Mouse (Mus musculus): ENCODE measurements around the gene Grm4. TPM values are rescaled to one million over a fixed set of nuclear protein-coding genes. Genes with fewer than 3 reads are reported as not detected.

Grm4 gene
- total RNA-seq, 2 experiments from 2014 or later: 0.11 to 0.44 TPM

DNA sequence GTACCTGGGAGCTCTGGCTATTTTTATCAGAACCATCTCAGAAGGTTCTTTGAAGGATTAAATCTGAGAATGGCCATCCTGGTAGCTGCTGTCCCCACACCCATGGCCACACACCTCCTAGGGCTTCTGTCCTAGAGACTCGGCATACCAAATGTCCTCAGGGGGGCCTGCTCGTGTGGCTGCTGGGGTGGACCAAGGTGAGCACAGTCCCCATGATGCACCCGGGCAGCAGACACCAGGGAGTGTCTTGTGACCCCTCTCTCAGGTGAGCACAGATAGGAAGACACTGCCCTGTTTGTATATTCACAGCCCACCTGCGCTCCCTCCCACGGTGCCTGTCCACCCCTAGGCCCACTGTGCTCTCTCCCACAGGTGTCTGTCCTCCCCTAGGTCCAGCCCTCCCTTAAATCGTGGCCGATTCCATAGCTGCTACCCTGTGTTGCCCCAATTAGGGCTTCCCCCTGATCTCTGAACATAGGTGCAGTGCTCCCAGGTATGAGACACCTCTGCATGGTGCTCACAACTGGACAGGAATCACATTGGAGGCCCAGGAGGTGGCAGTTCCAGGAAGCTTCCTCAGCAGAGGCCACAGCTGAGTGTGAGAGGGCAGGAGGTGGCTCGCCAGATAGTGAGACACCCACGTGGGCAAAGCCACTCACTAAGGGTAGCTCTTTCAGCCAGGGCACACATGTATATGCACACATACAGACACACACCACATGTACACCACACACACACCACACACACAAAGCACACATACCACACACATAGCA lies 66.0 kb downstream of the Grm4 start:
- DNase-seq (ENCODE audit: low spot score): no peak
- intact Hi-C loops (cut with DNase I): no loop called here

DNA sequence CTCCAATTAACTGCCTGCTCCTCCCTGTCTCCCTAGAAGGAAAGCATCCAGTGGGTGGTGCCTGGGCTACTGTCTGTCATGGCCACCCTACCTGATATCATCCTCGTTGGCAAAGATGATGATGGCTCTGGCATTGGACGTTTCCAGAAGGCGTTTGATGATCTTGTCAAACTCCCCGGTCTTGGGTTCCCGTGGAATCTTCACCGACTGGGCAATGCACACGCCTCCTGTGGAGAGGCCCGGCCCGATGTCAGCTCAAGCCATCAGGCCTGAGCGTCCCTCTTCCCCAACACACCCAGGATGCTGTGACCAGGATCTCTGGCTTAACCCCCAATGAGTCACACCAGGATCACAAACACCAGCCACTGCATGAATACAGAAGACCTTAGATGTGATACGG lies 66.8 kb downstream of the Grm4 start:
- intact Hi-C loops (cut with DNase I): no loop called here
- no peak for DNase-seq (ENCODE audit: low spot score)

DNA sequence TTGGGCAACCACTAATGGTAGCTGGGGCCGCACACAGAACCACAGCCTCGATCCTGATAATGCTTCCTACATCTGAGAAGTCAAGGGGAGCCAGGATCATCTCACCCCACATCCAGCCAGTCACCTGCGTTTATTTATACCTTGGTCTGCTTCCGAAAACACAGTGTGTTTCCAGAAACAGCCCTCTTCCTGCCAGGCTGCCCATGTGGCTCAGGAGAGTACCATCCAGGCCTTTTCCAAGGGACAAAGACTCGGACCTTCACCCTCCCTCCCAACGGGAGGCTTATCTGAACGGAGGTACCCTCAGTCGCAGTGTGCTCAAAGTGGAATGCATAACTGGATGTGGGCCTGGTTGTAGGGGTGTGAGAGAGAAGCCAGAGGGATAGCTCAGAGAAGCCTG lies 68.2 kb downstream of the Grm4 start:
- DNase-seq (ENCODE audit: low spot score): no peak
- intact Hi-C loops (cut with DNase I): no loop called here

DNA sequence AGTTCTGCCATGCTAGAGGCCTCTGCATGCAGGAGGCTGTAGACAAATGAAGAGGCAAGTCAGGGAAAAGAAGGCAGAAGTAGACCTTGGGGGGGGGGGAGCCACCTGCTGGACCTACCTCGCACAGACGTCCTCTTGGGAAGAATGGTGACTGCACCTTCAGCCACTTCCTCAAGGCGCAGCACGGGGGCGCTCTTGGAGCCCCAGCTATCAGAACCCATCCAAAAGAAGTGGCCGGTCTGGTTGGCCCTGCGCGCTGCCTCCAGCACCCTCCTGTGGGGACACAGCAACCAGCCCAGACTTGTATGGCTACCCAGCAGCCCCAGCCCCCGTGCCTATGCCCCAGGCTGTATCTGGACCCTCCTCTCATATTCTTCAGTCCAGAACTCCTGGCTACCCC lies 69.4 kb downstream of the Grm4 start:
- no peak for DNase-seq (ENCODE audit: low spot score)
- intact Hi-C loops (cut with DNase I): no loop called here

DNA sequence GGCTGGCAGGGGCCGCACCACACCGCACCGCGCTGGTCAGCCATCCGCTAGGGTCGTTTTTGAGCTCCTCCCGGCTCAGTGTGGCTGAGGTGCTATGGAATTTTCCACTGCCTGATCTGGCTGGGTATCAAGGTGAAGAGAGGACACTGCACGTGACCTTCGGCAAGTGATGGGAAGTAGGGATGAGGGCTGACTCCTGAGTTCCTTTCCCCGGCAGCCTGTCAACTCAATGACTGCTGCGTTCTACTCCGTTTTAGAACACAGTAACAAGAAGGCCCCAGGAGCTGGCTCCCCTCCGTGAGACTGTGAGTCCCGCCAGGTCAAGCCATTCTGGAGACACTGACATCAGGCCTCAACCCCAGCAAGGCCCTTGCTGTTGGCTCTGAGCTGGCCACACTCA lies 70.0 kb downstream of the Grm4 start:
- intact Hi-C loops (cut with DNase I): no loop called here
- no peak for DNase-seq (ENCODE audit: low spot score)

DNA sequence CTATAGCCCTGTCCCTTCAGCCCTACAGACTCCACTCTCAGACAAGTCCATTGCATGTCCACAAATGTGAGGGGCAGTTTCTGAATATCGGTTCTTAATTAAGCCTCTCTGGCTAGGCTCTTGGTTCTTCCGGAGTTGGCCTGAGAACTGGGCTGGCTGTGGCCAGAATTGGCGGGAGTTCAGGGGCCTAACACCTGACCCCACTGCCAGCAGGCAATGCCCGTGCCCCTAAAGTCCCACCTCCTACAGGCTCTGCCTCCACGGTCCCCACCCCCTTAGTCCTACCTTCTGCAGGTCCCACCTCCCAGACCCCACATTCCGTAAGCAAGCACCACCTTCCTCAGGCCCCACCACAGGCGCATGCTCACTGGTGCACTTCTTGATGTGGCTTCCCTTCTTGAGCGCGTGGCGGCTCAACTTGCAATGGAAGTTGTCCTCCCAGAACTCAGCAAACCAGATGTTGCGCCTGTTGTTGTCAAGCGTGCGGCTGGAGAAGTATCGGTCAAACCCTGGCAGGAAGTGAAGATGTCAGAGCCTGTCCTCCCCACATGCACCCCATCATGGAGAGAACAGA lies 71.4 kb downstream of the Grm4 start:
- intact Hi-C loops (cut with DNase I): no loop called here

DNA sequence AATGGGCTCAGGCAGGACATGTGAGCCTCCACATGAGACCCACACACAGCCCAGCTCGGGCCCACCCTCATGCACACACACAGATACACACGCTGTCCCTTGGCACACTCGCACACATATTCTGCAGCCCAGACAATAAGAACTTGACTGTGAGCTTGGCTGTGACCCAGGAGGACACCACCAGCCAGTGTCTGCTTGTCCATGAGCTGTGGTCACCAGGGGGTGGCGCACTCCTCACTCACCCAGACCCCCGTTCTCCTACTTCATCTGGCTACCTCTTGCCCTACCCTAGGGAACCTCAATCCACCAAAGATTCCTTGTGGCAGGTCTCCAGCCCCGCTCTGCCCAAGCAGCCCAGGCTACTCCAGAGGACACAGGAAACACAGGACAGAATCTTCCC lies 72.5 kb downstream of the Grm4 start:
- no peak for DNase-seq (ENCODE audit: low spot score)
- intact Hi-C loops (cut with DNase I): no loop called here

More for the DNA sequence above, 71.4 kb downstream of the Grm4 start:
- no peak for DNase-seq (ENCODE audit: low spot score)

DNA sequence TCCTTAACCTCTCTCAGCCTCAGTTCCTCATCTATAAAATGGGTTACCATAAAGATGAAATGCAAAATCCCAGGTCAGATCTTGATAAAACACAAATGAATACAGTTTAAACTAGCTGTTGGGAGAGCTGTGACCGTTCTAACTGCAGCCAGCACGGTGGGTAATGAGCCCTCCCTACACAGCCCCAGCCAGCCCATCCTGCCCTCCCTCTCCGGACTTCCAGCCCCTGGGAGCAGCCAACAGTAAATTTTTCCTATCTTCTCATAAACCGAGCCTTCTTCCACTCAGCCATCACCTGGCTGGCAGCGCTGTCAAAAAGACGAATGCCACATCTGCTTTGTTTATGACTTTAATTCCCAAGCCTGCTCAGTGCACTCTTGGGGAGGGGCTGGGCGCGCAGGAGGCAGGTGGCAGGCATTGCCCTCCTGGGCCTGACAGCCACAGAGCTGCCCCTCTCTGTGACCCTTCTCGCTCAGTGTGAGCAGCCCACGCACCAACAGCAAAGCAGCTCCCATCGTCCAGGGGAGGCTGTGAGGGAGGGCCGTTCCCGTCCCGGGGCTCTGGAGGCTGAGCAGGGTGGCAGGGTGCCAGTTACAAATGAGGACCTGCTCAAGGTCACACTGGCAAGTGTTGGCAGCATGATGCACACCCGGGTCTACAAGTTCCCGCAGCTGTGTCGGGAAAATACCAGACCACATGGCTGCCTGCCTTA lies 75.7 kb downstream of the Grm4 start:
- intact Hi-C loops (cut with DNase I): no loop called here
- no peak for DNase-seq (ENCODE audit: low spot score)

DNA sequence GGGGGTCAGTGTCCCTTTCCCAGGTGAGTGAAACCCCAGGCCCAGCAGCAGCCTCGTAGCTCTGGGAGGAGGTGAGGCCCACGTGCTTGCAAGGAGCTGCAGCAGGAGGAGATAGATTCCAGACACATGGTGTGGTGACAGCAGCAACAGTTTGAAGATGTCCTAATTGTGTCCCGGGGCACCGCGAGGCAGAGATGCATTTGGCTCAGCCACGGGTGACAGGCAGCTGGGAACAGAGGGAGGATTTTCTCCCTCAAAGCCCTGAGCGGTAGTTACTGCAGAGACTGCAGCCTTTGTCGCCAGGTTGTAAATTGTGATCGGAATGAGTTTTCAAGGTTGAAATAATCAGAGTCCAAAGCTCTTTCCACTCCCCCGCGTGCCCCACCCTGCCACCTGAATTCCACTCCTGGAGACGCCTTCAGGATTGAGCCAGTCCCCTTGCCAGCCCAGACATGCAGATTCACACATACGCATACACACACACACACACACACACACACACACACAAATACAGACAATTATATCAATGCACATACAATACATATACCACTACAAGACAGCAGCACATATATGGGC lies 78.6 kb downstream of the Grm4 start:
- no peak for DNase-seq (ENCODE audit: low spot score)
- intact Hi-C loops (cut with DNase I): no loop called here

DNA sequence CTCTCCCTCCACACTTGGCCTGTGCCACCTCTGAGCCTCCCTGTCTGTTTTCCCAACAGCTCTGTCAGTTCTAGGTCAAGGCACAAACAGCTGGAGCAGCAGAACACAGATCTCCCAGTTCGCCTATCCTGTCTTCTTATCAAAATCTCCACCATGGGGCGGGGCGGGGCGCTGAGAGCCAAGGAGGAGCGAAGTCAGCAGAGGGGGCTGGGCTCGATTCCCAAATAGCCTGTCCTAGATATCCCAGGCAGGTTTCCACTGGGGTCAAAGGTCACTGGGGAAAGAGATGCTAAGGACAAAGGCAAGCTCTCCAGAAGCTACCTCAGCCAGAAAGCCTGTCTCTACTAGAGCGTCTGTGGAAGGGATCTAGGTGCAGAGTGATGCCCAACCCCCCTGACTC lies 79.4 kb downstream of the Grm4 start:
- DNase-seq (ENCODE audit: low spot score): no peak
- intact Hi-C loops (cut with DNase I): no loop called here

DNA sequence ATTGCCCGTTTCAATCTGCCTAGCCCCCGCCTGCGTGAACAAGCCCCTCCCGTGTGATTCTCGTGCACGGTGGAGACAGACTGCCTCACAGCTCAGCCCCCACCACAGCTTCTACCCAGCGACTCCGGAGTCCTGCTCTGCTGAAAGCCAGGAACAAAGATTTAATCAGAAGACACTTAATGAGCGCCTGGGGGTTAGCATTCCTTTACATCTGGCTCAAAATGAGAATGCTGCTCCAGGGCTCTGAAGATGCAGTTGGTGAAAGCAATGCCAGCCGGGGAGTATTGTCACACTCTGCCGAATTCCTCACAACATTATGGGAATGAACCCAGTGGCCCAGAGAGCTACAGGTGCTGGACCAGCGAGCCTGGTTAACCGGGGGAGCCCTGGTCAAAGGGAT lies 85.4 kb downstream of the Grm4 start:
- no peak for DNase-seq (ENCODE audit: low spot score)
- intact Hi-C loops (cut with DNase I): no loop called here

DNA sequence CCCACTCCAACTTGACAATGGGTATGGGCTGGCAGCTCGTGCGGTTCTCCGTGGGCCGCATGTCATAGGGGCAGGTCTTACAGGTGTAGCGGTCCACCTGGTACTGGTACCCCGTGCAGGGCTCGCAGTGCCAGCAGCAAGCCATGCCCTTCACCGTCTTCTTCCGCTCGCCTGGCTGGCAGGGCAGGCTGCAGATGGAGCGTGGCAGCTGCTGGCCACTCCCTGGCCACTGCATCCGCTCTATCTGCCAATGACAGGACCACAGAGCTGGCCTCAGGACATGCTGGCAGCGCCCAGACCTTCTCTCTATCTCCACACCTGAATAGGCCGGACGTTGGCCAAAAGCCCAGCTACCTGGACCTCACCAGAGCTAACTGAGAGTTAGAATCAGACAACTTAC lies 86.0 kb downstream of the Grm4 start:
- intact Hi-C loops (cut with DNase I): no loop called here
- DNase-seq (ENCODE audit: low spot score): no peak

DNA sequence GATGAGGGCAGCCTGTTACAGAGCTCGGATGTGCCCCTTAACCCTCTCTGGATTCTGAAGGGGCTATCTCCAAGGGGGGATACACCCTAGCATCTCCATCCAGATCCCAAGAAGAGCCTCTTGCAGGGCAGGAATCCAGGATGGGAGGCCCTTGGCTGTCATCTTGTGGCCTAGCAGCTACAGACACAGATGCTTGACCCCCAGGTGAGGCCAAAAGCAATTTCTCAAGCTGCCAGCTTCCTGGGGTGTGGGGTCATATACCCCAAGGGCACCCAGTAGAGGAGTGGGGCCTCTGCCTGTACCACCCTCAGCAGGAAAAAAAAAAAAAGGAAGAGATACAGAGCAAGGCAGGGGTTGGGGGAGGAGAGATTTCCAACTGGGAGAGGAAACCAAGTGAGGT lies 87.1 kb downstream of the Grm4 start:
- intact Hi-C loops (cut with DNase I): no loop called here

DNA sequence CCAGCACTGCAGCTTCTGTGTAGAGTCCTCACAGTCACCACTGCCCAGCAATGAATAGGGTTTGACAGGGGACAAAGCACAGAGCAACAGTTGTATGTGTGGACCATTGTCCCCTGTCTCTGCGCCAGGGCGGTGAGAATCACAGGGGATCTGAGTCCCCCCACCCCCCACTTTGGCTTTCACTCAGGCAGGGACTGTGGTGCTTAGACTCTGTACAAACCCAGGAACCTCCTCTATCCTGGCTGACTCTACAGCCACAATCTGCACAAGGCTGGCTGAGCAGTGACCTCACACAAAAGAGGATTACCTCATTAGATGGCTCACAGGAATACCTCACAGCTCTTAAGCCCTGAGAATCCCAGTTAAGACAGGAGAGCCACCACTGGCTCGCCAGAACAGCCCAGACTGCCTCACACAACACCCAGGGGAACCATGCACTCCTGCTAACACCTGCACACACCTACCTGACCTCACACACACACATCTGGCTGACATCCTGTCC lies 88.0 kb downstream of the Grm4 start:
- intact Hi-C loops (cut with DNase I): no loop called here
- no peak for DNase-seq (ENCODE audit: low spot score)

More for the DNA sequence above, 87.1 kb downstream of the Grm4 start:
- no peak for DNase-seq (ENCODE audit: low spot score)

DNA sequence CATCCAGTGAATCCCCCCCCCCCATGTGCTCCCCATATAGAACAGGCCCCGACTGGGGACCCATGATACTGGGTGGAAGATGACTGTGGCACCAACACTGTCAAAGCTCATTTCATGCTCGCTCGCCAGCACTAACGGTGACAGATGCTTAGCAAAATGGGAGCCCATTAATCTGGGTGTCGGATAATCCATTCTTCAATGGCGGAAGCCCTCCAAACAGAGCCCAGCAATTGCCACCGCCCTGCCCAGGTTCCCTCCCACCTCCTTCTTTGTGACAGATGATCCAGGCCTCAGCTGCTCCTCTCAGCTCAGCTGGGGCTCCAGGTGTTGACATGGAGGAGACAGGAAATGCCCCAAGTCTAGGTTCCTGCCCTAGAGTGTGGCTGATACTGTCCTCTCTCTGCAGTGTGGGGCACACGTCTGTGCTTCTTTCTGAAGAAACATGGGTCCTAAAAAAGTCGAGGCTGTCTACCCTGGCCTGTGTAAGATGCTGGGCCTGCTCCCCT lies 89.0 kb downstream of the Grm4 start:
- intact Hi-C loops (cut with DNase I): no loop called here
- DNase-seq (ENCODE audit: low spot score): no peak

DNA sequence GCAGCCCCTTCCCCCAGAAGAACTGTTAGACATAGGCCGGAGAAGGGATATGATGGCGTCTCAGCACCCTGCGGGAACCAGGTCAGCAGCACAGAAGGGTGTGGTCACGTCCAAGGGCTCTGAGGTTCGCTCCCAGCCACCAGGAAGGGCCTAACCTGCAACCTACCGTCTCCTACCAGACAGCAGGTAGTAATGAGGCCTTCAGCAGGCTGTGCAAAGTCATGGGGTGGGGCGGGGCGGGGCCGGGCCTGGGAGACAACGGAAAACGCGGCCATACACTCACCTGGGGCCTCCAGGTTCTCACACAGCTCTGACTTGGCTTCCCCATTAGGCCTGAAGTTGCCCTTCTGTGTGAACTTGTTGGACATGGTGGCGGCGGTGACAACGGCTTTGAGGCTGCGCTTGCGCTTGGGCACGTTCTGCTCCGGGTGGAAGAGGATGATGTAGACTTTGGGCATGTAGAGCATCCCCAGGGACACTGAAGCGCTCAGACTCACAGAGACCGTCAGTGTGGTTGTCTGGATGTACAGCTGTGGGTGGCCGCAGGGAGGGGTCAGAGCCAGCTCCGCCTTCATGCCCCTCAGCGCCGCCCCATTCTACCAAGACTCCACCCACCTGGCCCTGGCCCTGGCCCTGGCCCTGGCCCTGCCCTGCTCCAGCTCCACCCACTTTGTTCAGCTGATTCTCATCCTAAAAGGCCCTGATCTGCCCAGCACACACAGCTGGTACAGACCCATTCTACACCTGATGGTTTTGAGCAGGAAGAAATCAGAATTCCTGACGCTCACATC lies 90.0 kb downstream of the Grm4 start:
- intact Hi-C loops (cut with DNase I): no loop called here
- DNase-seq (ENCODE audit: low spot score): no peak

DNA sequence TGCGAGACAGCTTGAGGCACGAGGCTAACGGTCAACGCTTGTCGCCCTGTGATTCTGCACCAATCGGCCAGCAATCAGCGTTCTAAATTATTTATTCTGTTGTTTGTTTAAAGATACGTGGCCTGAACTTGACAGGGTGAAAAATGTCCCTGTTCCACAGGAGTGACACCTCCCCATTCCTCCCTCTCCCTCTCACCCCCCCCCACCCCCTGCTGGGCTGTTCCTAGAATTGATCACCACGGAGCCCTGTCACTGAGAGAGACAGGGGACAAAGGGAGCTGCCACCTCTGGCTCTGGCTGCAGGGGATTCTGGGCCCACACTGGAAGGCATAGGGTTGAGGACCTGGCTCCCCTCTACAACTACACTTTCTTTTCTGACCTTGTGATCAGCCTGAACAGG lies 91.4 kb downstream of the Grm4 start:
- DNase-seq (ENCODE audit: low spot score): no peak
- intact Hi-C loops (cut with DNase I): no loop called here

DNA sequence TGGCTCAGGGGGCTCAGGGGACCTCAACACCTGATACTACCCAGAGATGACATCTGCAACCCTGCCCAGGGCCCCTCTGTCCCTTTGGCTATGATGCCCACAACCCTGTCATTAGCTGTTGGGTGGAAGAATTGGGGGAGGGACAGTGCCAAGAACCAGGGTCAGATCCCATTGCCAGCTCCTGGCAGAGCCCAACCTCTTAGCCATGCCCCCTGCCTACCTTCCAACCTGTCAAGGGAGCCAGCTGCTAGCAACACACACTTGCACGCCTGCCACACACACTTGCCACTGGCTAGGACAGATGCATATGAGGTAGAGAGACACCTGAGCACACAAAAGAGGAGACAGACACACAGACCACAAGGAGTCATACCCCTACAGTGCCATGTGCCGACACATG lies 96.2 kb downstream of the Grm4 start:
- DNase-seq (ENCODE audit: low spot score): no peak
- intact Hi-C loops (cut with DNase I): no loop called here

DNA sequence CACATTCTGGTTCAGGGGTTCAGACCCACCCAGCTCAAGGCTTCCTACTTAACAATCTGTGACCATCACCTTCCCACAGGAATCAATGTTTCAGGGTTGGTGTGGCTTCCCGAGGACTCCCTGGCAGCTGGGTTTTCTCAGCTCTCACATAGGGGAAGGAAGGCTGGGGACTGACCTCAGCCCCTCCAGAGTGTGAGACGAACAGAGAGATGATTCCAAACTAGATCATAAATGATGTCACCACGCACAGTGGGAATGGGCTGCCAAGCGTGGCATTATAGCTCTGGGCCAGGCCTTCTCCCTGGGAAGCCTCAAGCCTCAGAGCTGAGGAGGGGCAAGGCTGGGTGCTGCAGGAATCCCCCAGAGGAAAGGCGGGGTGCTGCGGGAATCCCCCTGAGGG lies 96.8 kb downstream of the Grm4 start:
- no peak for DNase-seq (ENCODE audit: low spot score)
- intact Hi-C loops (cut with DNase I): no loop called here
